Mouse (Mus musculus) MEL (cell line): ENCODE data around the gene Fbp1. TPM values are rescaled to one million over a fixed set of nuclear protein-coding genes. Genes with fewer than 3 reads are reported as not detected.

ENCODE experiments used
- DNase-seq: peaks from one replicate; pipeline ENCODE4 v3.0.0; 2011; ENCODE audit warnings: low read depth, low spot score
- H3K27ac ChIP-seq: 2 replicates; pipeline ENCODE4 v1.5.1; 2012; ENCODE audit warnings: low read depth, mild to moderate bottlenecking, control low read depth, low read length, moderate library complexity; ENCODE audit not compliant: control insufficient read depth
- H3K27me3 ChIP-seq, 2 experiments: fragments of 150-350 bp in 1 of 2; sonication (generic) in 1 of 2; 2 replicates each; pipeline ENCODE4 v1.6.1; 2012; ENCODE audit warnings: low read length in 2 of 2, mild to moderate bottlenecking in 2 of 2, improper control_type of control experiment in 1 of 2, moderate library complexity in 1 of 2; ENCODE audit not compliant: insufficient read depth in 2 of 2, control insufficient read depth in 1 of 2
- H3K36me3 ChIP-seq, 2 experiments: 2 replicates each; pipeline ENCODE4 v1.6.1; 2012 to 2014; ENCODE audit warnings: low read length in 2 of 2, improper control_type of control experiment in 1 of 2, inconsistent platforms in 1 of 2, mild to moderate bottlenecking in 1 of 2; ENCODE audit not compliant: insufficient read depth in 2 of 2, control insufficient read depth in 1 of 2
- H3K4me1 ChIP-seq, 2 experiments: fragments of 150-350 bp in 1 of 2; sonication (generic) in 1 of 2; 2 replicates each; pipeline ENCODE4 v1.6.1; 2012; ENCODE audit warnings: low read length in 2 of 2, improper control_type of control experiment in 1 of 2, mild to moderate bottlenecking in 1 of 2; ENCODE audit not compliant: insufficient read depth in 2 of 2, control insufficient read depth in 1 of 2
- H3K4me3 ChIP-seq, 2 experiments: fragments of 150-350 bp in 1 of 2; sonication (generic) in 1 of 2; 2 replicates each; pipeline ENCODE4 v1.5.1; 2012; ENCODE audit warnings: low read depth in 2 of 2, low read length in 2 of 2, mild to moderate bottlenecking in 2 of 2, moderate library complexity in 2 of 2, control low read depth in 1 of 2, improper control_type of control experiment in 1 of 2; ENCODE audit not compliant: control insufficient read depth in 1 of 2, insufficient read depth in 1 of 2
- H3K79me2 ChIP-seq: 2 replicates; pipeline ENCODE4 v1.6.1; 2012; ENCODE audit warnings: mild to moderate bottlenecking, low read length, moderate library complexity; ENCODE audit not compliant: control insufficient read depth, poor library complexity, insufficient read depth
- H3K9ac ChIP-seq: 2 replicates; pipeline ENCODE4 v1.6.1; 2012; ENCODE audit warnings: low read depth, mild to moderate bottlenecking, control low read depth, low read length, moderate library complexity; ENCODE audit not compliant: control insufficient read depth, poor library complexity, severe bottlenecking
- H3K9me3 ChIP-seq: fragments of 150-350 bp; sonication (generic); replicated peaks from 2 replicates; pipeline ENCODE4 v1.6.1; 2012; ENCODE audit warnings: mild to moderate bottlenecking, low read length, improper control_type of control experiment, moderate library complexity; ENCODE audit not compliant: insufficient read depth
- BHLHE40 ChIP-seq: IDR thresholded peaks from 2 replicates; pipeline ENCODE4 v1.6.1; 2012; ENCODE audit warnings: low read depth, mild to moderate bottlenecking, inconsistent platforms, low read length, improper control_type of control experiment, borderline replicate concordance
- CHD1 ChIP-seq: IDR thresholded peaks from 2 replicates; pipeline ENCODE4 v1.6.1; 2012; ENCODE audit warnings: low read depth, mild to moderate bottlenecking, inconsistent platforms, low read length, improper control_type of control experiment
- CTCF ChIP-seq, 3 experiments: IDR thresholded peaks in 2 of 3; conservative IDR thresholded peaks in 1 of 3; 2 replicates each; pipeline ENCODE4 v1.5.1; 2011 to 2012; ENCODE audit warnings: low read length in 3 of 3, low read depth in 2 of 3, mild to moderate bottlenecking in 2 of 3, improper control_type of control experiment in 1 of 3, inconsistent platforms in 1 of 3, mixed read lengths in 1 of 3, moderate library complexity in 1 of 3; ENCODE audit not compliant: control insufficient read depth in 1 of 3, insufficient read depth in 1 of 3, poor library complexity in 1 of 3, severe bottlenecking in 1 of 3
- ELF1 ChIP-seq: IDR thresholded peaks from 2 replicates; pipeline ENCODE4 v1.6.1; 2014; ENCODE audit warnings: low read depth, mild to moderate bottlenecking, inconsistent platforms, low read length, improper control_type of control experiment, moderate library complexity
- EP300 ChIP-seq, 2 experiments: IDR thresholded peaks; 2 replicates each; pipeline ENCODE4 v1.6.1; 2011; ENCODE audit warnings: improper control_type of control experiment in 2 of 2, low read length in 2 of 2, low read depth in 1 of 2, mild to moderate bottlenecking in 1 of 2
- ETS1 ChIP-seq: IDR thresholded peaks from 2 replicates; pipeline ENCODE4 v1.6.1; 2012; ENCODE audit warnings: low read depth, mild to moderate bottlenecking, inconsistent platforms, low read length, improper control_type of control experiment, moderate library complexity
- GABPA ChIP-seq: IDR thresholded peaks from 2 replicates; pipeline ENCODE4 v1.6.1; 2012; ENCODE audit warnings: low read depth, mild to moderate bottlenecking, inconsistent platforms, low read length, improper control_type of control experiment, moderate library complexity
- GATA1 ChIP-seq: IDR thresholded peaks from 2 replicates; pipeline ENCODE4 v1.6.1; 2011; ENCODE audit warnings: low read depth, low read length, improper control_type of control experiment
- HCFC1 ChIP-seq: IDR thresholded peaks from 2 replicates; pipeline ENCODE4 v1.6.1; 2012; ENCODE audit warnings: low read depth, mild to moderate bottlenecking, inconsistent platforms, low read length, improper control_type of control experiment, moderate library complexity
- NELFE ChIP-seq: IDR thresholded peaks from 2 replicates; pipeline ENCODE4 v1.6.1; 2011; ENCODE audit warnings: low read depth, low read length, improper control_type of control experiment
- NRF1 ChIP-seq: IDR thresholded peaks from 2 replicates; pipeline ENCODE4 v1.6.1; 2014; ENCODE audit warnings: low read depth, mild to moderate bottlenecking, inconsistent platforms, low read length, improper control_type of control experiment, moderate library complexity; ENCODE audit not compliant: poor library complexity, insufficient read depth, severe bottlenecking
- POLR2A ChIP-seq, 2 experiments: IDR thresholded peaks; 2 replicates each; pipeline ENCODE4 v1.6.1; 2011 to 2012; ENCODE audit warnings: low read length in 2 of 2, mild to moderate bottlenecking in 2 of 2, control low read depth in 1 of 2, improper control_type of control experiment in 1 of 2, low read depth in 1 of 2, moderate library complexity in 1 of 2; ENCODE audit not compliant: control insufficient read depth in 1 of 2, insufficient read depth in 1 of 2, poor library complexity in 1 of 2
- POLR2AphosphoS2 ChIP-seq: IDR thresholded peaks from 2 replicates; pipeline ENCODE4 v1.6.1; 2011; ENCODE audit warnings: low read length, improper control_type of control experiment
- SIN3A ChIP-seq: IDR thresholded peaks from 2 replicates; pipeline ENCODE4 v1.6.1; 2012; ENCODE audit warnings: low read length, improper control_type of control experiment, inconsistent platforms
- SMC3 ChIP-seq: IDR thresholded peaks from 2 replicates; pipeline ENCODE4 v1.6.1; 2011; ENCODE audit warnings: low read depth, low read length, improper control_type of control experiment
- UBTF ChIP-seq: IDR thresholded peaks from 2 replicates; pipeline ENCODE4 v1.6.1; 2012; ENCODE audit warnings: low read depth, mild to moderate bottlenecking, inconsistent platforms, low read length, improper control_type of control experiment, moderate library complexity, borderline replicate concordance; ENCODE audit not compliant: insufficient read depth
- USF2 ChIP-seq, 2 experiments: IDR thresholded peaks; 2 replicates each; pipeline ENCODE4 v1.6.1; 2011 to 2012; ENCODE audit warnings: improper control_type of control experiment in 2 of 2, low read length in 2 of 2, borderline replicate concordance in 1 of 2, inconsistent platforms in 1 of 2, low read depth in 1 of 2, mild to moderate bottlenecking in 1 of 2; ENCODE audit not compliant: insufficient read depth in 1 of 2
- ZC3H11A ChIP-seq: IDR thresholded peaks from 2 replicates; pipeline ENCODE4 v1.6.1; 2012; ENCODE audit warnings: low read depth, mild to moderate bottlenecking, inconsistent platforms, low read length, improper control_type of control experiment
- ZKSCAN1 ChIP-seq: IDR thresholded peaks from 2 replicates; pipeline ENCODE4 v1.6.1; 2012; ENCODE audit warnings: low read depth, mild to moderate bottlenecking, inconsistent platforms, low read length, improper control_type of control experiment, moderate library complexity
- ZNF384 ChIP-seq: IDR thresholded peaks from 2 replicates; pipeline ENCODE4 v1.6.1; 2012; ENCODE audit warnings: low read depth, mild to moderate bottlenecking, inconsistent platforms, low read length, improper control_type of control experiment
- polyA plus RNA-seq, 2 experiments: library from polyadenylated mRNA; stranded (reverse) in 1 of 2; unstranded in 1 of 2; fragments of >175 nt in 1 of 2; fragments of >200 nt in 1 of 2; gene quantifications; 2 replicates each; pipeline versions ENCODE4 v1.2.1 to v1.2.4; 2012; ENCODE audit warnings: low replicate concordance in 2 of 2, low read depth in 1 of 2; ENCODE audit not compliant: insufficient read length in 2 of 2, insufficient read depth in 1 of 2, missing spikeins in 1 of 2
- total RNA-seq: library from RNA; depleted of rRNA; stranded (reverse); fragments of 300-350 nt; gene quantifications from 2 replicates; pipeline ENCODE4 v1.2.3, GENCODE M21; 2012

Gene Fbp1
- total and polyA plus RNA-seq, 3 experiments: not detected

DNA sequence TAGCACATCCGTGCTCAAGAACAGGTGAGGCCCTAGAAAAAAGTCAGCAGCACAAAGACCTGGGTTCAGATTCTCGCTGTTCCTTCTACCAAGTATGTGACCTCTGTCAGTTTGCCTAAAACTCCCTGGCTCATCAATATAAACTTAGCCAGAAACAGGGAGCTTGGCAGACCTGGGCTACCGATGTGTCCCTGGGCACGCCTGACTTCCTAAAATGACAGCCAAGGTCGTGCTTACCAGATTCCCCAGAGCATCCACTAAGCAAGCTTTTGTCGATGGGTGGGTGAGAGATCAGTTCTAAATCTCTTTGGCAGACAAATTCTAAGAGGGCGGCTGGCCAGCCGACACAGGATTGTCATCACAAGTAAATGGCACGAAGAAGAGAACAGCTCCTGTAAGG, 6.7 kb downstream of the Fbp1 start:
- peaks cover 0 to 4% of the 10 kb centered on the region in 2 experiments; a peak in 1 of 4 replicates for H3K4me1 ChIP-seq
- no peak for DNase-seq
- no peak overlapping the region for H3K4me3 ChIP-seq
- no peaks in the 10 kb centered on the region for H3K27me3 ChIP-seq
- H3K36me3 ChIP-seq: no peaks in the 10 kb centered on the region; a peak in 2 of 4 replicates
- no peak overlapping the region for H3K9ac ChIP-seq
- H3K27ac ChIP-seq: no peak overlapping the region
- no peaks in the 10 kb centered on the region for H3K9me3 ChIP-seq
- H3K79me2 ChIP-seq: no peaks in the 10 kb centered on the region
- no peak for TF ChIP-seq USF2 (IDR thresholded peaks at IDR 0.05; ENCODE audit: borderline replicate concordance in 1 of 2, insufficient read depth in 1 of 2, low read depth in 1 of 2, low read length in 2 of 2)
- TF ChIP-seq BHLHE40: no peak
- no peak for TF ChIP-seq NELFE
- no peak for TF ChIP-seq POLR2AphosphoS2
- TF ChIP-seq ETS1: no peak
- no peak for TF ChIP-seq POLR2A (IDR thresholded peaks at IDR 0.05; ENCODE audit: control insufficient read depth in 1 of 2, insufficient read depth in 1 of 2, low read depth in 1 of 2, low read length in 2 of 2, poor library complexity in 1 of 2)
- TF ChIP-seq ZKSCAN1: no peak
- no peak for TF ChIP-seq ELF1
- TF ChIP-seq GABPA: no peak
- no peak for TF ChIP-seq HCFC1
- no peak for TF ChIP-seq SMC3
- TF ChIP-seq SIN3A: no peak
- TF ChIP-seq CTCF (IDR thresholded peaks at IDR 0.05 in 2 of 3, conservative IDR thresholded peaks at IDR 0.05 in 1 of 3; ENCODE audit: control insufficient read depth in 1 of 3, insufficient read depth in 1 of 3, low read depth in 2 of 3, low read length in 3 of 3, poor library complexity in 1 of 3, severe bottlenecking in 1 of 3): no peak

- H3K9ac ChIP-seq: no peak overlapping the region
- DNase-seq: peak; percentile 48
- H3K79me2 ChIP-seq: no peaks in the 10 kb centered on the region
- TF ChIP-seq EP300 (IDR thresholded peaks at IDR 0.05; ENCODE audit: low read depth in 1 of 2, low read length in 2 of 2) (0 out of 4 replicates have a peak, but pooled peaks of 1 of the 2 experiments have one; percentile 45), NELFE (no peak), SMC3 (no peak), ZC3H11A (no peak), UBTF (no peak), NRF1 (no peak), CHD1 (no peak), GATA1 (peak; percentile 82), ZNF384 (no peak), SIN3A (no peak)
- TF ChIP-seq, all 39 proteins: peak for 2
- H3K9me3 ChIP-seq: no peaks in the 10 kb centered on the region
- peaks cover 0 to 4% of the 10 kb centered on the region in 2 experiments; a peak in 1 of 4 replicates for H3K4me1 ChIP-seq
- H3K36me3 ChIP-seq: no peaks in the 10 kb centered on the region; a peak in 2 of 4 replicates
- H3K27me3 ChIP-seq: no peaks in the 10 kb centered on the region
- no peak overlapping the region for H3K4me3 ChIP-seq
- no peak overlapping the region for H3K27ac ChIP-seq
Observed at GRCm38 (mm10) chr13:62879831-62880615, 8.1 kb downstream of the Fbp1 start.
